Mouse (Mus musculus) hindbrain, embryonic 15.5 days (tissue): ENCODE data around the gene Lca5l. TPM values are rescaled to one million over a fixed set of nuclear protein-coding genes. Genes with fewer than 3 reads are reported as not detected.
A peak's percentile ranks its signal among the peaks of the same experiment; 100 is the strongest.
"Not testable (repeated sequence)": the region's sequence is repeated elsewhere in the genome, so short reads cannot be mapped to it uniquely, and the experiment has no call there.

Source experiments
- ATAC-seq: fragments of 200-750 bp; cut with Nextera tagmentation; 2 replicates; pipeline ENCODE4 v1.8.0; 2017; ENCODE audit warnings: low read depth, moderate number of reproducible peaks, moderate TSS enrichment; ENCODE audit not compliant: low FRiP score
- H3K27ac ChIP-seq: fragments of 300-500 bp; sonication (generic); replicated peaks from 2 replicates; pipeline ENCODE4 v1.5.1; 2015; ENCODE audit warnings: mild to moderate bottlenecking, inconsistent platforms
- H3K27me3 ChIP-seq: fragments of 300-500 bp; sonication (generic); 2 replicates; pipeline ENCODE4 v1.6.1; 2015; ENCODE audit warnings: control low read depth, inconsistent platforms
- H3K36me3 ChIP-seq: fragments of 300-500 bp; sonication (generic); 2 replicates; pipeline ENCODE4 v1.6.1; 2015; ENCODE audit warnings: control low read depth, inconsistent platforms
- H3K4me1 ChIP-seq: fragments of 300-500 bp; sonication (generic); replicated peaks from 2 replicates; pipeline ENCODE4 v1.6.1; 2015; ENCODE audit warnings: control low read depth, inconsistent platforms
- H3K4me2 ChIP-seq: fragments of 300-500 bp; sonication (generic); 2 replicates; pipeline ENCODE4 v1.6.1; 2015; ENCODE audit warnings: moderate library complexity, mild to moderate bottlenecking, inconsistent platforms
- H3K4me3 ChIP-seq: fragments of 300-500 bp; sonication (generic); 2 replicates; pipeline ENCODE4 v1.5.1; 2015; ENCODE audit warnings: mild to moderate bottlenecking, inconsistent platforms
- H3K9ac ChIP-seq: fragments of 300-500 bp; sonication (generic); 2 replicates; pipeline ENCODE4 v1.6.1; 2015; ENCODE audit warnings: inconsistent platforms
- H3K9me3 ChIP-seq: fragments of 300-500 bp; sonication (generic); 2 replicates; pipeline ENCODE4 v1.6.1; 2016; ENCODE audit warnings: control low read depth, inconsistent platforms
- WGBS: fragments of 180-500 bp; shearing (Covaris S2); methylation state at CpG from one replicate; pipeline ENCODE4 v1.1.7; 2015; 5-methylcytosine and 5-hydroxymethylcytosine counted together
- polyA plus RNA-seq: library from polyadenylated mRNA; unstranded; fragments of >200 nt; fragmentation: Nextera tagmentation; extraction: Ambion mirVana; gene quantifications from 2 replicates; pipeline ENCODE4 v1.2.1, GENCODE M21; 2015

Gene Lca5l
- polyA plus RNA-seq, 1 experiment from 2014 or later, result 2.4 TPM

- Histone ChIP-seq H3K36me3 (no peaks in the 10 kb centered on the region), H3K9me3 (no peaks in the 10 kb centered on the region), H3K4me2 (peak within 1 kb of the TSS; percentile 77), H3K27me3 (no peaks in the 10 kb centered on the region), H3K4me1 (peaks cover 26% of the 10 kb centered on the region), H3K9ac (peak within 1 kb of the TSS; percentile 79), H3K27ac (peak within 1 kb of the TSS; percentile 86), H3K4me3 (peak within 1 kb of the TSS; percentile 91)
- WGBS, result under 1% methylated on average over 68 of the region's 68 CpGs
- peak; percentile 95 for ATAC-seq
Observed at GRCm38 (mm10) chr16:96145110-96145800, 46.8 kb downstream of the Lca5l start, which contains the start of gene Wrb. Wrb (plus strand) TSS chr16:96145407.

DNA sequence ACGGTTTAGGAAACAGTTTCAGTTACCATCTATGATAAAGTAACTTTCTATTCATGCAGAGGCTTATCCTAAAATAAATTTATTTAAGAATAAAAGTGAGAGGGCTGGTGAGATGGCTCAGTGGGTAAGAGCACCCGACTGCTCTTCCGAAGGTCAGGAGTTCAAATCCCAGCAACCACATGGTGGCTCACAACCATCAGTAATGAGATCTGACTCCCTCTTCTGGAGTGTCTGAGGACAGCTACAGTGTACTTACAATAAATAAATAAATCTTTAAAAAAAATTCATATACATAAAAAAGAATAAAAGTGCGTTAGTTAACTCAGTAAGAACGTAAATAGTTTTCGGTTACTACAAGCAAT is 47.3 kb downstream of the Lca5l start:
- whole genome bisulfite sequencing, result 24% methylated on average over 6 of the region's 6 CpGs
- peak overlapping the region; percentile 91 for H3K4me3 ChIP-seq
- not testable (repeated sequence) for H3K27me3 ChIP-seq, H3K9me3 ChIP-seq, H3K9ac ChIP-seq, H3K27ac ChIP-seq, H3K36me3 ChIP-seq
- H3K4me1 ChIP-seq, result peaks cover 26% of the 10 kb centered on the region
- peak; percentile 21; the same call in 1 of the 2 replicates for ATAC-seq
- H3K4me2 ChIP-seq, result peak overlapping the region; percentile 77

DNA sequence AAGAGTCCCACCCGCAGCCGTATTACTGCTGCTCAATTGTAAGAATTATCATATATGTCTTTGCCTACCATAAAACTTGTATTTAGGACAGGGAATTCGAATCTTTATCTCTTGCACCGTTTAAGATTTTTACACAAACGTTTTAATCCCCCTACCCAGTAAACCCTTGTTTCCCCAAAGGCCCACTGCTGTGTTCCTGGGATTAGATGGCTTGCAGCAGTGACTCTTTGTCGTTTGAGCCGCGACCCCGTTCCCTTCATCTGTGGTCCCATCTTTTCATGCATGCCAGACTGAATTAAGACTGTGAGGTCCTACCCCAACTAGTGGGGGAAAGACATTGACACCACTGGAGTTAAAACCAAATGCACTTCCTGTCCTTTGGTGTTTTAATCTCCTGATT is 63.6 kb downstream of the Lca5l start:
- 2% methylated on average over 9 of the region's 9 CpGs for WGBS

DNA sequence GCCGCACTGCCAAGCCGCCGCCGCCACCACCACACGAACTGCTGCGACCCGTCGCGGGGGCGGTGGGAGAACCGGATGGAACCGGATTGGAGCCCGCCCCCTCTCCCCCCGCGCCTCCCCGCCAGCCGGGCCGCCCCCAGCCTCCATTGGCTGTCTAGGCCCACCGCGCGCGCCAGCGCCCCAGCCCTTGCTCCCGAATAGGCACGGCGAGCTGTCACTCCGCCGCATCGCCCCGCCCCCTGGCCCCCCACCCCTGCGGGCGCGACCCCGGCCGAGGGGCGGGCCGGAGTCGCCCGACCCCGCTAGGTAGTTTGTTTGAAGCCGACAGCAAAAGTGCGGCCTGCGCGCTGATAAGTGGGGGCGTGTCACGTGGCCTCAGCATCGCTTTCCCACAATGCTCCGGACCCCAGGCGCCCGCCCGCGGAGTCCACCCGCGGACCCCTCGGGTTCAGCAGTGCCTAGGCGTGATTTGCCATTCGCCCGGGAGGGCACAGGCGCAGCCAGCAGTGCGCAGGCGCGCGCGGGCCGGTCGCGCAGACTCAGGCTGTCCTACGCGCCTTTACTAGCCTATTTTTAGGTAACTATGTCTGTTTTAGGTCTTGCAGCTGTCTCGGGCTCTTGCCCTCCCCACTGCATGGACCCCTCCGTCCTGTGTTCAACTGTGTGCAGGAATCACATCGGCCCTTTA is 64.3 kb downstream of the Lca5l start, which contains the start of gene Hmgn1:
Hmgn1 (minus strand) TSS at position 73 of the 688 bp plus-strand sequence.
- under 1% methylated on average over 62 of the region's 72 CpGs for WGBS

More for the DNA sequence above, 63.6 kb downstream of the Lca5l start:
- H3K4me1 ChIP-seq, result peaks cover 31% of the 10 kb centered on the region
- peaks cover 20% of the 10 kb centered on the region for H3K36me3 ChIP-seq
- H3K27ac ChIP-seq, result peak overlapping the region; percentile 100
- H3K4me3 ChIP-seq, result peak overlapping the region; percentile 90
- H3K27me3 ChIP-seq, result no peaks in the 10 kb centered on the region
- peak overlapping the region; percentile 92 for H3K4me2 ChIP-seq
- ATAC-seq, result no peak
- H3K9me3 ChIP-seq, result no peaks in the 10 kb centered on the region
- peak overlapping the region; percentile 86 for H3K9ac ChIP-seq

DNA sequence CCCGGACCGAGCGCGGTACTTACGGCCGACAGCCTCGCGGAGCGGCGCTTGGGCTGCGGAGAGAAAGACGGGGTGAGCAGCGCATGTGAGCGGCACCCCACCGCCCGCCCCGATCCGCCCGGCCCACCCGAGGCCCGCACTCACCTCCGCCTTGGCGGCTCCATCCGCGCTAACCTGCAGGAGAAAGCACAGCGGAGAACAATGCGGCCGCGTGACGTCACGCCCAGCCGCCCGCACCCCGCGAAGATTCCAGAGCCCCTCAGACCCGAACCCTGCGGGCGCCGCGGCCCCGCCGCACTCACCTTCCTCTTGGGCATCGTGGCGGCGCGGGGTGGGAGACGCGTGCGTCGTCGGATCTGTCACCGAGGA is 64.8 kb downstream of the Lca5l start:
- Histone ChIP-seq H3K9me3 (no peaks in the 10 kb centered on the region), H3K36me3 (peaks cover 32% of the 10 kb centered on the region), H3K4me1 (peaks cover 31% of the 10 kb centered on the region), H3K27ac (peak overlapping the region; percentile 100), H3K4me3 (peak overlapping the region; percentile 90), H3K27me3 (no peaks in the 10 kb centered on the region), H3K4me2 (peak overlapping the region; percentile 92), H3K9ac (peak overlapping the region; percentile 86)
- 0% methylated on average over 33 of the region's 52 CpGs for WGBS
- ATAC-seq, result peak; percentile 73

More for the DNA sequence above, 64.3 kb downstream of the Lca5l start, which contains the start of gene Hmgn1:
- Histone ChIP-seq H3K27ac (peak within 1 kb of the TSS; percentile 100), H3K36me3 (peaks cover 27% of the 10 kb centered on the region), H3K27me3 (no peaks in the 10 kb centered on the region), H3K4me1 (peaks cover 31% of the 10 kb centered on the region), H3K4me2 (peak within 1 kb of the TSS; percentile 92), H3K9ac (peak within 1 kb of the TSS; percentile 86), H3K4me3 (peak within 1 kb of the TSS; percentile 90), H3K9me3 (no peaks in the 10 kb centered on the region)
- peak; percentile 98 for ATAC-seq

- ATAC-seq, result no peak
- Histone ChIP-seq H3K4me2 (peak overlapping the region; percentile 92), H3K9me3 (no peaks in the 10 kb centered on the region), H3K27me3 (no peaks in the 10 kb centered on the region), H3K36me3 (peaks cover 33% of the 10 kb centered on the region), H3K4me1 (peaks cover 31% of the 10 kb centered on the region), H3K4me3 (peak overlapping the region; percentile 90), H3K9ac (peak overlapping the region; percentile 86), H3K27ac (peak overlapping the region; percentile 100)
- 5% methylated on average over 19 of the region's 19 CpGs for WGBS
Observed at GRCm38 (mm10) chr16:96126684-96127171, 65.3 kb downstream of the Lca5l start.

- Histone ChIP-seq H3K9me3 (no peaks in the 10 kb centered on the region), H3K9ac (no peak overlapping the region), H3K4me1 (peaks cover 9% of the 10 kb centered on the region), H3K36me3 (peaks cover 59% of the 10 kb centered on the region), H3K27me3 (no peaks in the 10 kb centered on the region), H3K4me3 (no peak overlapping the region), H3K4me2 (no peak overlapping the region), H3K27ac (no peak overlapping the region)
- ATAC-seq, result no peak
- 84% methylated on average over 4 of the region's 4 CpGs for WGBS
Observed at GRCm38 (mm10) chr16:96120022-96120623, 71.9 kb downstream of the Lca5l start.

GRCm38 (mm10) chr16:96114729-96115128 is 77.3 kb downstream of the Lca5l start:
- Histone ChIP-seq H3K4me3 (no peak overlapping the region), H3K36me3 (peaks cover 16% of the 10 kb centered on the region), H3K27me3 (no peaks in the 10 kb centered on the region), H3K27ac (no peak overlapping the region), H3K4me1 (no peaks in the 10 kb centered on the region), H3K4me2 (no peak overlapping the region), H3K9ac (no peak overlapping the region), H3K9me3 (no peaks in the 10 kb centered on the region)
- no peak for ATAC-seq
- WGBS, result 49% methylated on average over 4 of the region's 4 CpGs

DNA sequence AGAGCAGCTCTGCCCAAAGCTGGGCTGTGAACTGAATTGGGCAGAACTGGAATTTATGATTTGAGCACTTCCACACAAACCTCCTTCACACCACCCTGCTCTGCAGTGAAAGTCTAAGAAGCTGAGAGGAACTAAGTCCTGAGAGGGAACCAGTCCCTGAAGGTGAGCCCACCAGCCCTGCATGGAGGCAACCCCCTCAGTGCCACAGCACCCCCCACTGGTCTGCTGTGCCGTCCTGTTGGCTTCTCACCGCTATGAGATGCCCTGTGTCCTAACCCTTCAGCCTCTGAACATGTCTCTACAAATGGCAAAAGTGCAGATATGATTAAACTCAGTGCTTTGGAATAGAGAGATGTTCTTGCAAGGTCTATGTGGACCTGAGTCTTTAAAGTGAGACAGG is 79.3 kb downstream of the Lca5l start:
- H3K27ac ChIP-seq, result no peak overlapping the region
- H3K4me1 ChIP-seq, result no peaks in the 10 kb centered on the region
- WGBS, result 59% methylated on average over 2 of the region's 2 CpGs
- no peak overlapping the region for H3K4me3 ChIP-seq
- ATAC-seq, result no peak
- no peak overlapping the region for H3K4me2 ChIP-seq
- no peak overlapping the region for H3K9ac ChIP-seq
- peaks cover under 1% of the 10 kb centered on the region; the same call in 1 of the 2 replicates for H3K36me3 ChIP-seq
- no peaks in the 10 kb centered on the region for H3K9me3 ChIP-seq
- no peaks in the 10 kb centered on the region for H3K27me3 ChIP-seq

DNA sequence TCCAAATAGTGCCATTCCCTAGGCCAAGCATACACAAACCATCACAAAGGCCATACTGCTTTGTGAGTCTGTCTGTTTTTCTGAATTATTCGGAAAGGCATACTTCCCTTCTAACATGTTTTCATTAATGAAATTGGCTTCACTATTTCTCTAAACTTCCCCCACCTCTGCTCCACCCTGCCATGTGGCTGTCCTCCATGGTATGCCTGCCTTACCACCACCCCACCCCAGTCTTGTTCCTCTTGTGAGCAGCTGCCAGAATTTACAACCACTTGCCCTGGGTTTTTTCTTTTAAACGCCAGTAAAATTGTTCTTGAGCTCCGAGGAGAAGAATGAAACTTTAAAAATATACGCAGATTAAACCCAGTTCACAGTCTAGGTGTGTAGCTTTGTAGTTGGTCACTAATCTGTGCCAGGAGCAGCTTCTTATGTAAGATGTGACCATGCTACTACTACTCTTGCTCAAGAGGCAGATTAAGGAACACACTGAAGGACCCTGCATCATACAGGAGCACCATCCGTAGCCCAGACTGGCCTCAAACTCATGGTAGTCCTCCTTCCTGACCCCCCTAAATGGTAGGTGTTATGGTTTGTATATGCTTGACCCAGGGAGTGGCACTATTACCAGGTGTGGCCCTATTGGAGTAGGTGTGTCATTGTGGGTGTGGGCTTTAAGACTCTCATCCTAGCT is 81.3 kb downstream of the Lca5l start:
- Histone ChIP-seq H3K4me2 (no peak overlapping the region), H3K36me3 (no peaks in the 10 kb centered on the region), H3K4me3 (no peak overlapping the region), H3K4me1 (no peaks in the 10 kb centered on the region), H3K9me3 (no peaks in the 10 kb centered on the region), H3K9ac (no peak overlapping the region), H3K27ac (no peak overlapping the region), H3K27me3 (no peaks in the 10 kb centered on the region)
- 89% methylated on average over 5 of the region's 5 CpGs for WGBS
- ATAC-seq, result no peak

DNA sequence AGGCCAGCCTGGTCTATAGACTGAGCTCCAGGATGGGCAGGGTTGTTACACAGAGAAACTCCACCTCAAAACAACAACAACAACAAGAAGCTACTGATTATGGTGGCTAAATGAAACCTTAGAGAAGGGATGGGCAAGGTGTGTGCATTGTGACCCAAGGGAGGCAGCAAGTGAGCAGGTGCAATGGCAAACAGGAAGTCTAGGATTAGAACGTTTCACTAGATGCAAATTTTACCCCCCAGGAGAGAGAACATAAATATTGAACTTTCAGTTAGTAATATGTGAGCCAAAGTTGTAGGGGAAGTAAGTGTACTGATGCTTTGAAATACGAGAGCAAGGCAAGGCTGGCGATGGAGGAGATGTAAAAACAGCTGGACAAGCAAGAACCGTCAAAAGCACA is 82.4 kb downstream of the Lca5l start:
- Histone ChIP-seq H3K9me3 (no peaks in the 10 kb centered on the region), H3K36me3 (no peaks in the 10 kb centered on the region), H3K9ac (no peak overlapping the region), H3K4me1 (no peaks in the 10 kb centered on the region), H3K4me3 (no peak overlapping the region), H3K4me2 (no peak overlapping the region), H3K27me3 (no peaks in the 10 kb centered on the region), H3K27ac (no peak overlapping the region)
- ATAC-seq, result no peak
- 69% methylated on average over 4 of the region's 4 CpGs for WGBS
